Mouse (Mus musculus) lung, postnatal 36 days (tissue): Measurements from ENCODE around the gene Cfl2.
"Not testable (repeated sequence)": the region's sequence is repeated elsewhere in the genome, so short reads cannot be mapped to it uniquely, and the experiment has no call there.

ENCODE experiments used
- DNase-seq: peaks from one replicate; pipeline ENCODE4 v3.0.0; 2022; ENCODE audit warnings: mixed read lengths

The Cfl2 gene

GRCm38 (mm10) chr12:54862606-54863535 is at the start of gene Cfl2:
Gene Cfl2, minus strand, starts transcription at chr12:54862877.
- DNase-seq = peak; percentile 84

DNA sequence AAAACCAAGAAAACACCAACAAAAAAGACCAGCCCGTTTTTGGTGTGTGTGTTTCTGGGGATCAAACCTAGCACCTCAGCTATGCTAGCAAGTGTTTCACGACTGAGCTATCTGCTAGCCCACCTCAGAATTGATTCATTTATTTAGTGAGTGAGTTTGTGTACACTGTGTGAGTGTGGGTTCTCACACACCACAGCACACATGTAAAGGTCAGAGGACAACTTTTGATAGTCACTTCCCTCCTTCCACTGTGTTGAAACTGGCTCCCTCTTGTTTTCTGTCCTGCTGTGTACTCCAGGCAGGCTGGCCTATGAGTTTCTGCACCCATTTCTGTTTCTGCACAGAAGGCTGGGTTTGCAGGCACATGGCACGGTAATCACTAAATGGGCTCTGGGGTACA is 47.7 kb upstream of the Cfl2 start:
- DNase-seq = no peak

DNA sequence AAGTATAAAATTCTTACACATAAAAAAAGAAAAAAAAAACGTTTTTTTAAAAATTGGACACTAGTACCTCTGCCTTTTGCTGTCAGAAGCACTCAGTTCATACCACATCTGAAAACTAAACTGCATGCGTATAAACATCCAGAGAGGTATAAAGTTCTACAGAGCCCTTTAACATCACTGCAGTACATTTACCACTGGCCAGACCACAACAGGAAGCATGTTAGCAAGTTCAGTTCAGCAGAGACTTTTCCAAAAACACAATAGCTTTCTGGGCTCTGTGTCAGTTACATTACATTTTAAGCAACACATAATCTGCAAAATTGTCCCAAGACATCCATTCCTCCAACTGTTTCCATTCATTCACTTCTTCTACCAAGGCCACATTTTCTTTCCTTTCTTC is 29.9 kb upstream of the Cfl2 start:
- not testable (repeated sequence) for DNase-seq

DNA sequence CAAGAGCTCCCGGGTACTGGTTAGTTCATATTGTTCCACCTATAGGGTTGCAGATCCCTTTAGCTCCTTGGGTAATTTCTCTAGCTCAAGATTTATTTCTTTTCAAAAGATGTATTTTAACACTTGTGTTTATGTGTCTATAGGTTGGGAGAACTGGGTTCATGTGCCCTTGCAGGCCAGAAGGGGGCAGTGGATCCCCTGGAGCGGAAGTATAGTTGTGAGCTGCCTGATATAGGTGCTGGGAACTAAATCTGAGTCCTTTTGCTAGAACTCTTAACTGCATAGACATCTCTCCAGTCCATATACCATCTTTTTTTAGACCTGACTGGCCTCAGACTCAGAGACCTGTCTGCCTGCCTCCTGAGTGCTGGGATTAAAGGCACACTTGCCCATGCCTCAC is 27.7 kb upstream of the Cfl2 start:
- no peak for DNase-seq

DNA sequence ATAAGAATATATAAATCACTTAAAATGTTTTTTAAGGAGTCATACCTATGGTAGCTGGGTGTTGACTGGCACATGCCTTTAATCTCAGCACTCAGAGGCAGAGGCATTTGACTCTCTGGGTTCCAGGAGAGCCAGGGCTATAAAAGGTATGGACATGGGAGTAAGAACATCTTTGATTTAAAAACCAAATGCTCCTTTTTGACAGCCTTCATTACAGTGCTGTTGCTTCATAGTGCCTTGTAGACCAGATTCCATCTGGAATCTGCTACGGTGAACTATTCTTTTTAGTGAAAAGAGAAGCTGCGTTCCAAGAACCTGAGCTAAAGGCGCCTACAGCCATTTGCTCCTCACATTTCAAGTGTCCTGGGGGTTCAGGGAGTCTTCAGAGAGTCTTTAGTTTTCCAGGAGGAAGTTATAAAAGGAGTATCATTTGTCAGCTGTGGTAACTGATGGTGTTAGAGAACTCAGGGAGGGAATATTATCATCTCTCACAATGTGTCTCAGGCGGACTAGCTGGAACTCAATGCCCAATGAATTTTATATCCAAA is 25.0 kb upstream of the Cfl2 start:
- DNase-seq = no peak

- DNase-seq = peak; percentile 89
Measured at GRCm38 (mm10) chr12:54879630-54880029, 17.0 kb upstream of the Cfl2 start.

DNA sequence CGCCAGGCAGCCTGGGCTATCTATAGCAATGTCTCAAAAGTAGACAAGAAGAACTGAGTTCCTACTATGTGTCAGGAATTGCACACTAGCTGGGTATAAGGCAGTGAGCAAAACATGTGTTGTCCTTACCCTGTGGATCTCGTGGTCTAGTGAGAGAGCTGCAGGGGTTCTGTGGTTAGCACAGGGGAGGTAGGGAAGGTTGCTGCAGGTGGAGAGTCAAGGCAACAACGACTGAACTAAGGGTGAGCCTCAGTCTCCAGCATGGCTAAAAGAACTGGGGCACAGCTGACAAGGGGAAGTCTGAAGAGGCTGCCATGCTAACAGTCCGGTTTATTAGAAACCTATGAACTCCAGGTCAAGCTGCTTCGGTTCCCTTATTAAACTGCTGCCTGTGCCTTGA is 16.5 kb upstream of the Cfl2 start:
- DNase-seq = no peak

GRCm38 (mm10) chr12:54877875-54878274 is 15.2 kb upstream of the Cfl2 start:
- DNase-seq = no peak

- no peak for DNase-seq
Measured at GRCm38 (mm10) chr12:54876879-54877278, 14.2 kb upstream of the Cfl2 start.

- DNase-seq = peak; percentile 63
Measured at GRCm38 (mm10) chr12:54874711-54875110, 12.0 kb upstream of the Cfl2 start.

- DNase-seq = peak; percentile 72
Measured at GRCm38 (mm10) chr12:54861991-54862605, 579 bp downstream of the Cfl2 start.

GRCm38 (mm10) chr12:54859531-54859930 is 3.1 kb downstream of the Cfl2 start:
- DNase-seq = no peak

GRCm38 (mm10) chr12:54850551-54850950 is 12.1 kb downstream of the Cfl2 start:
- DNase-seq = no peak

DNA sequence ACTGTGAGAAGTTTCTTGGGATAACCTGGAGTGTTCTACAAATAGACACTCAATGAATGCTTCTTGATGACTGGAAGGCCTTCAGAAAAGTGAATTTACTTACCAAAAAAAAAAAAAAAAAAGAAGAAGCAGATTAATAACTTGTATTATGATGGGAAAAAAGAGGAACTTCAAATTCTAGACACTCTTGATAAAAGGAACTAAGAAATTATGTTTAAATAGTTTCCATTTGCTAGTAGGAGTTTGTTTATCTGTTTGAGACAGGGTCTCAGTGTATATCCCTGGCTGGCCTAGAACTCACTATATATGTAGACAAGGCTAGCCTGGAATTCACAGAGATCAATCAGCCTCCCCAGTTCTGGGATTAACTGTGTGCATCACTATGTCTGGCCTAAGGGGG is 18.3 kb downstream of the Cfl2 start:
- DNase-seq = no peak

DNA sequence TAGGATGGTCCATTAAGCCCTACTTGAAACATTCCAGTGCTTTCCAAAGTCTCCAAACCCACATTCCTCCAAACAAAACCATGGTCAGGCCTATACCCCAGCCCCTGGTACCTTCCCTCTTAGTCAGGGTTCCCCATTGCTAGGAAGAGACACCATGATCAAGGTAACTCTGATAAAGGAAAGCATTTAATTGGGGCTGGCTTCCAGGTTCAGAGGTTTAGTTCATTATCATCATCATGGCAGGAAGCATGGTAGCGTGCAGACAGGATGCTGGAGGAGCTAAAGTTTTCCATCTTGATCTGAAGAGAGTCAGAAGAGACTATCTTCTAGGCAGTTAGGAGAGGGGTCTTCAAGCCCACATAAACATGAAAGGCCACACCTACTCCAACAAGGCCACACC is 21.1 kb downstream of the Cfl2 start:
- no peak for DNase-seq

DNA sequence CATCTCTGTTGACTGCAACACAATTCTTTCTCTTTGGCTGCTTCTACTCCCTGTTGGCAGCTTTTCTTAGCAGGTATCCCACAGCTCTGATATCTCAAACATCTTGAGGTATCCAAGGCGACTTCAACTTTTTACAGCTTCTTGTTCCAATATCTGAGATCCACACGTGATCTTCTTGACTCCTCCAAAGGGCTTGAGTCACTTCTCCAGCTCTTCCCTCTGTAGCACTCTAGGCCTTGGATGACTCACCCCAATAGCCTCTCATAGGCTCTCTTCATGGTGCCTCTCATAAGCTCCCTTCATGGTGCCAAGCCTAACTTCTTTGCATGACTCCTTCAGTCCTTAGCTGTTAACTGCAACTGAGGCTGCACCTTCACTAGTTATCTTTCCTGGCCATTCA is 22.9 kb downstream of the Cfl2 start:
- DNase-seq = peak; percentile 13

- no peak for DNase-seq
Measured at GRCm38 (mm10) chr12:54838931-54839330, 23.7 kb downstream of the Cfl2 start.

- no peak for DNase-seq
Measured at GRCm38 (mm10) chr12:54835608-54836570, 26.8 kb downstream of the Cfl2 start.

DNA sequence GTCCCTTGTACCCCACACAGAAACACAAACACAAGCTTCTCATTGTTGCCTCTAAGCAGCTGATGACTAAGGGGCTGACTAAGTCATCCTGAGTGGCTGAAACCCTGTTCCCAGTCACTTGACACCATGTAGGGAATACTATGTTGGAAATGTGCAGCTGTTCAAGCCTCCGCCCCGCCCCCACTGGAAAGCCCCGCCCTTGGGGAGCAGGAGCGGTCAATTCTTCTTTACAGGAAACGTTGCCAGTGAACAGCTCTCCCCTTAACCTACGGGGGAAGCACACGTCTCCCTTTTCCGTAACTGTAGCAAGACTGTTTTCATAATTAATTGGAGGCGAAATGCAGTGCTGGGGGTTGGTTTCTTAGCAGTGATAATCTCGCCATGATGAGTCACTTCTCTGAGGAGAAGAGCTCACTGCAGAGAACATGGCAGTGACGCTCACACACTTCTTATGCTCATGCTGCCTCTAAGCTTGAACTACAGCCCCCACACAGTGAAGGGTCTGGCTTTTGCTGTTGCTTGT is 27.7 kb downstream of the Cfl2 start:
- DNase-seq = peak; percentile 92

GRCm38 (mm10) chr12:54833856-54834399 is 28.7 kb downstream of the Cfl2 start:
- DNase-seq = no peak

DNA sequence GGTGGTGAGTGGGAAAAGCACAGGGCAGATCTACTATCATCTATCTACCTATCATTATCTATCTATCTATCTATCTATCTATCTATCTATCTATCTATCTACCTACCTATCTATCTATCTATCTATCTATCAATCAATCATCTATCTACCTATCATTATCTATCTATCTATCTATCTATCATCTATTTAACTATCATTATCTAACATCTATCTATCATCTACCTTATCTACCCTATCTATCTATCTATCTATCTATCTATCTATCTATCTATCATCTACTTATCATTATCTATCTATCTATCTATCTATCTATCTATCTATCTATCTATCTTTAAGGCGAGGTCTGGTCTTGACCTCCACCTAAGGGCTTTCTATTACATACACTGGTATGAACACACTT is 30.8 kb downstream of the Cfl2 start:
- DNase-seq = not testable (repeated sequence)

- DNase-seq = peak; percentile 90
Measured at GRCm38 (mm10) chr12:54830574-54830973, 32.1 kb downstream of the Cfl2 start.
